Mouse (Mus musculus) forebrain, embryonic 11.5 days (tissue): ENCODE measurements around the gene Wnt7a. TPM values are rescaled to one million over a fixed set of nuclear protein-coding genes. Genes with fewer than 3 reads are reported as not detected.

Experiments
- ATAC-seq: fragments of 200-750 bp; cut with Nextera tagmentation; replicated peaks from 2 replicates; pipeline ENCODE4 v1.8.0; 2017; ENCODE audit warnings: moderate TSS enrichment; ENCODE audit not compliant: low FRiP score
- DNase-seq: peaks from one replicate; pipeline ENCODE4 v3.0.0-alpha.2; 2017; ENCODE audit warnings: low spot score
- H3K27ac ChIP-seq: fragments of 300-500 bp; sonication (generic); 2 replicates; pipeline ENCODE4 v1.5.1; 2014; ENCODE audit warnings: low read depth, low read length
- H3K27me3 ChIP-seq: fragments of 300-500 bp; sonication (generic); 2 replicates; pipeline ENCODE4 v1.6.1; 2014; ENCODE audit warnings: mild to moderate bottlenecking, low read length, mixed read lengths; ENCODE audit not compliant: control insufficient read depth, insufficient read depth
- H3K36me3 ChIP-seq: fragments of 300-500 bp; sonication (generic); 2 replicates; pipeline ENCODE4 v1.6.1; 2014; ENCODE audit warnings: mild to moderate bottlenecking, low read length, moderate library complexity, mixed read lengths; ENCODE audit not compliant: control insufficient read depth, insufficient read depth
- H3K4me1 ChIP-seq: fragments of 300-500 bp; sonication (generic); replicated peaks from 2 replicates; pipeline ENCODE4 v1.6.1; 2014; ENCODE audit warnings: low read length, mixed read lengths; ENCODE audit not compliant: control insufficient read depth, insufficient read depth
- H3K4me2 ChIP-seq: fragments of 300-500 bp; sonication (generic); 2 replicates; pipeline ENCODE4 v1.6.1; 2014; ENCODE audit warnings: low read depth, mild to moderate bottlenecking, low read length, moderate library complexity, mixed read lengths; ENCODE audit not compliant: severe bottlenecking
- H3K4me3 ChIP-seq: fragments of 300-500 bp; sonication (generic); 2 replicates; pipeline ENCODE4 v1.5.1; 2014; ENCODE audit warnings: low read depth, low read length
- H3K9ac ChIP-seq: fragments of 300-500 bp; sonication (generic); 2 replicates; pipeline ENCODE4 v1.6.1; 2014; ENCODE audit warnings: low read length
- H3K9me3 ChIP-seq: fragments of 300-500 bp; sonication (generic); 2 replicates; pipeline ENCODE4 v1.6.1; 2016; ENCODE audit warnings: low read length, mixed read lengths; ENCODE audit not compliant: control insufficient read depth
- WGBS: fragments of 180-500 bp; shearing (Covaris S2); extraction: QIAGEN DNeasy Blood & Tissue Kit; methylation state at CpG from one replicate; pipeline ENCODE4 v1.1.7; 2014; 5-methylcytosine and 5-hydroxymethylcytosine counted together
- polyA plus RNA-seq: library from polyadenylated mRNA; unstranded; fragments of >200 nt; fragmentation: Nextera tagmentation; extraction: Ambion mirVana; gene quantifications from 2 replicates; pipeline ENCODE4 v1.2.1, GENCODE M21; 2014

Wnt7a gene
- polyA plus RNA-seq, 1 experiment from 2014 or later: 13.7 TPM

DNA sequence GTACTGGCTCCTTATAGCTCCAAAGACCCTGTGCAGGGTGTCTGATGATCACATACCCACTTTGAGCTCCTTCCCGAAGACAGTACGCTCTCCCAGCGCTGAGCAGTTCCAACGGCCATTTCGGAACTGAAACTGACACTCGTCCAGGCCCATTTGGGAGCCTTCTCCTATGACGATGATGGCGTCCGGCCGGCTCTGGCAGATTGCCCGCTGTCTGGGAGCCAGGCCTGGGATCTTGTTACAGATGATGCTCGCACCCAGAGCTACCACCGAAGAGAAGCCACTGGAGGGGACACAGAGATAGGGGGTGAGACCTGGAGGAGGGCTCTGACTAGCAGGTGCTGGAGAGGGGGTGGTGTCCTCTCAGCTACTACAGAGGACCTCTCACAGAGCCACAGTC lies 2.5 kb downstream of the Wnt7a start:
- Histone ChIP-seq H3K9ac (no peak overlapping the region), H3K27me3 (peaks cover 16% of the 10 kb centered on the region), H3K9me3 (no peaks in the 10 kb centered on the region), H3K4me3 (no peak overlapping the region), H3K4me2 (no peak overlapping the region), H3K36me3 (peaks cover 3% of the 10 kb centered on the region; the same call in 1 of the 2 replicates), H3K4me1 (0 out of 2 replicates have a peak, but pooled peaks cover 6% of the 10 kb centered on the region), H3K27ac (no peak overlapping the region)
- ATAC-seq: no peak
- no peak for DNase-seq
- WGBS: 89% methylated on average over 13 of the region's 13 CpGs

DNA sequence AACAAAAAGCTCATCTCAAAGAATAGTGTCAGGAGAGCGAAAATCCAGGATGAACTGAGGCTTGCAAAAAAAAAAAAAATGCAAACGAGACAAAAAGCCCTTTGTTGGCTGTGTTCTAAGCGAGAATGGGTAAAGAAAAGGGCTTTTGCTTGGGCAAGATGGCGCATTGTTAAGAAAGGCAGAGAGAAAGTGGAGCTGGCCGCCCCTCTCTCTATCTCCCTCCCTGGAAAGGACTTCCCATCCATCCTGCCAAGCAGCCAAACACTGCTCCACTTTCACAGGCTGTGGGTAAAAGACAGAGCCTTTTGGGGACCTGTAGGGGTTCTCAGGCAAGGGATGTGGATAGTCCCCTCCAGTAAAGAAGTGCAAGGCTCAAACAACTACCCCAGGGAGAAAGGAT lies 9.6 kb downstream of the Wnt7a start:
- ATAC-seq (peak; percentile 18; the same call in 1 of the 2 replicates), DNase-seq (no peak)
- H3K4me3 ChIP-seq: no peak overlapping the region
- no peak overlapping the region; the same call in 1 of the 2 replicates for H3K9ac ChIP-seq
- no peak overlapping the region for H3K4me2 ChIP-seq
- no peaks in the 10 kb centered on the region for H3K9me3 ChIP-seq
- peaks cover 9% of the 10 kb centered on the region; the same call in 1 of the 2 replicates for H3K4me1 ChIP-seq
- peaks cover 3% of the 10 kb centered on the region; the same call in 1 of the 2 replicates for H3K36me3 ChIP-seq
- no peaks in the 10 kb centered on the region for H3K27me3 ChIP-seq
- H3K27ac ChIP-seq: peak overlapping the region; percentile 77
- 12% methylated on average over 5 of the region's 5 CpGs for WGBS

DNA sequence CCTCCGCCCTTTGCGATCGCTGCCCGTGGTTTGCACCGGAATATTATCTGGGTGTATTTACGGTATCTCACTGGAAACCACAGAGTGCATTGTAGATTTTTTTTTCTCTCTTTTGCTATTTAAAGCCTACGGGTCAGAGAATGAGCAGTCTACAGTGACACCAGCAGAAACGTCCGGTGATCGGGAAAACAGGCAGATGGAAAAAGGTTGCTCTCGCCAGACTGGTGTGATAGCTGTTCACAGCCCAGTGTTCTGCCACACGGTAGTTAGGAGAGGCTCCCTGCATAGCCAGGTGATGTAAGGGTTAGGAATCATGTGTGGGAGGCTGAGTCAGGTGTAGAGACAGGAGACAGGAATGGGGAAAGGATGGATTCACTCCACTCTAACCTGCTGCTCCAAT lies 10.6 kb downstream of the Wnt7a start:
- Histone ChIP-seq H3K9me3 (no peaks in the 10 kb centered on the region), H3K27ac (no peak overlapping the region), H3K4me2 (no peak overlapping the region), H3K4me1 (peaks cover 9% of the 10 kb centered on the region; the same call in 1 of the 2 replicates), H3K9ac (no peak overlapping the region), H3K27me3 (no peaks in the 10 kb centered on the region), H3K36me3 (no peaks in the 10 kb centered on the region; the same call in 1 of the 2 replicates), H3K4me3 (no peak overlapping the region)
- 90% methylated on average over 12 of the region's 12 CpGs for WGBS
- DNase-seq: no peak
- ATAC-seq: no peak

DNA sequence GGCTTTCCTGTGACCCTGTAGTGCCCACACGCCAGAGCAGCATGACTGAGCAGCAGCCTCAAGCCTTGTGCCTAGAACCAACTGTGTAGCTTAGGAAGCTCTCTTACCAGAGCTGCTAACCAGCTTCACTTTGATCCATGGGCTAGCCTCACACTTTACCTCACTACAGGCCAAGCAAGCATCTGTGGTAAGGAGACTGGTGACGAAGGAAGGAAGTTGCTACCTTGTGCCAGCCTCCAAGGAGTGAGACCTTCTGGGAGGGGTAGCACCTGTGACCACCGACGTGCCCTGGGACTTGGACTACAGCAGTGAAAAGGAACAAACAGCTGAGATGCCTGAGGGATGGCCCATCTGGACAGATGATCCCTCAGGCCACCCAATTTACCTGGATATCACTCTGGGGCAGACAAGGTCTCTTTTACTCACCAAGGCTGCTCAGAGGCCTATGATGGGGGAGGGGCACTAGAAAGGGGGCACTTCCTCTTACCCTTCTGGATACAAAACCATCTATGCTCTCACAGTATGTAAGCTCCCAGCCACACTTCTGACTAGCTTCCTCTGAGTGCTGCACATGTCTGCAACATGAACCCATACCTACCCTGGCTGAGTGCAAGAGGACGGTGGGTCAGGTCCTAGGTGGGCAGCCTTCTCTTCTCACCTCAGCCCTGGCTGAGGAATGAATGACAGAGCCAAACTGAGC lies 18.5 kb downstream of the Wnt7a start:
- Histone ChIP-seq H3K9me3 (no peaks in the 10 kb centered on the region), H3K9ac (no peak overlapping the region), H3K27me3 (no peaks in the 10 kb centered on the region), H3K4me1 (no peaks in the 10 kb centered on the region), H3K27ac (no peak overlapping the region), H3K4me3 (no peak overlapping the region), H3K4me2 (no peak overlapping the region), H3K36me3 (peaks cover 4% of the 10 kb centered on the region; the same call in 1 of the 2 replicates)
- no peak for ATAC-seq
- no peak for DNase-seq
- 96% methylated on average over 5 of the region's 5 CpGs for WGBS

DNA sequence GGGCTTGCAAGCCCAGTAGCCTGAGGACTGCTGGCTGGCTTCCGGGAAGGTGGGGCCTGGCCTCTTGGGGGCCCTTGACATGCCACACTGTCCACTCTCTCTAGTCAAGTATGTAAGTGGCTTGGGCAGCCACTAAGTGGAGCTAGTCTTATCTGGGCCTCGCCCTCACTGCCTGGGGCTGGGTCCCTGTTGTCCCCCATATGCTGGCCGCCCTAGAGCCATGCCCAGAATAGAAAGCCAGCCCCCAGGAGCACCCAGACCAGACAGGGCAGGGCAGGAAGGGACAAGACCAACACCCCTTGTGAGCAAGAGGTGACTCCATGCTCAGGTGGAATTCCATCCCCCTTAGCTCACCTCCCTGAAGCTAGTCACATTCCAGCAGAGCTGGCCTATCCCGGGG lies 22.0 kb downstream of the Wnt7a start:
- Histone ChIP-seq H3K4me2 (no peak overlapping the region), H3K9ac (no peak overlapping the region), H3K27me3 (no peaks in the 10 kb centered on the region), H3K4me1 (no peaks in the 10 kb centered on the region), H3K4me3 (no peak overlapping the region), H3K9me3 (no peaks in the 10 kb centered on the region), H3K27ac (no peak overlapping the region), H3K36me3 (peaks cover 4% of the 10 kb centered on the region; the same call in 1 of the 2 replicates)
- WGBS: 75% methylated on average over 4 of the region's 4 CpGs
- no peak for DNase-seq
- ATAC-seq: no peak

DNA sequence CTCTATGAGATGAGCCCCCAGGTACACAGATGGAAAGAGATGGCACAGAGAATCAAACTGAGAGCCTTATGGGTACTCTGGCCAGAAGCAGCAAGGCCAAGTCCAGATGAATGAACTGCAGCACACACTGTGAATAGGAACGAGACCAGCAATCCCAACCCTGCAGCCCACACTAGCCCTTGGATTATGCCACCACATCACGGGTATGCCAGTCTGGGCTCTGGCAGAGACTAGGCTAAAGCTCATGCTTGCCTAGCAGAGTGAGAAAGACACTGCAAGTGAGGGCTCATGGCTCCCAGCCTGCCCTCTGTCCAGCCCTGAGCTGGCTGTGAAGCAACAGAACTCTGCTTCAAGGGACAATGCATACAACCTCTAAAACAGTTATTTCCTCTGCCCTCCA lies 26.7 kb downstream of the Wnt7a start:
- H3K36me3 ChIP-seq: no peaks in the 10 kb centered on the region
- 98% methylated on average over 2 of the region's 2 CpGs for WGBS
- ATAC-seq: no peak
- no peak overlapping the region for H3K4me3 ChIP-seq
- H3K4me1 ChIP-seq: no peaks in the 10 kb centered on the region
- DNase-seq: no peak
- H3K4me2 ChIP-seq: no peak overlapping the region
- H3K9ac ChIP-seq: no peak overlapping the region
- H3K27me3 ChIP-seq: no peaks in the 10 kb centered on the region
- no peak overlapping the region for H3K27ac ChIP-seq
- H3K9me3 ChIP-seq: no peaks in the 10 kb centered on the region

DNA sequence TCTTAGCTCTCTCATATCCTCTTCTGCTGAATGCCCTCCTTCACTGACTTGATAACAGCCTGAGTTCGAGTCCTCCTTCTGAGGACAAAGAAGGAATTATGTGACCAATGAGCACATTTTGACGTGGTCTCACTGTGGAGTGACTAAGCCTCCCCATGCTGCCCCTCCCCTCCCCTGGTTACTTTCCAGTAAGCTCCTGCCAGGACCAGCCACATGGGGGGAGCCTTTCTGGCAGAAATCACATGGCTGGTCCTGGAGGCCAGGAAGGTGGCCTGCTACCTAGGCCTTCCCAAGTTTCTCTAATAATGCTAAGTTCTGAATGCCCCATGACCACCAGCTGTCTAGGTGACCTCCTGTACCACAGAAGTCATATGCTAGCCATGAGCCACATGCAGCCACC lies 27.3 kb downstream of the Wnt7a start:
- Histone ChIP-seq H3K36me3 (no peaks in the 10 kb centered on the region), H3K9ac (no peak overlapping the region), H3K4me1 (no peaks in the 10 kb centered on the region), H3K27me3 (no peaks in the 10 kb centered on the region), H3K27ac (no peak overlapping the region), H3K4me2 (no peak overlapping the region), H3K9me3 (no peaks in the 10 kb centered on the region), H3K4me3 (no peak overlapping the region)
- WGBS: 57% methylated on average over 2 of the region's 2 CpGs
- DNase-seq (no peak), ATAC-seq (no peak)

DNA sequence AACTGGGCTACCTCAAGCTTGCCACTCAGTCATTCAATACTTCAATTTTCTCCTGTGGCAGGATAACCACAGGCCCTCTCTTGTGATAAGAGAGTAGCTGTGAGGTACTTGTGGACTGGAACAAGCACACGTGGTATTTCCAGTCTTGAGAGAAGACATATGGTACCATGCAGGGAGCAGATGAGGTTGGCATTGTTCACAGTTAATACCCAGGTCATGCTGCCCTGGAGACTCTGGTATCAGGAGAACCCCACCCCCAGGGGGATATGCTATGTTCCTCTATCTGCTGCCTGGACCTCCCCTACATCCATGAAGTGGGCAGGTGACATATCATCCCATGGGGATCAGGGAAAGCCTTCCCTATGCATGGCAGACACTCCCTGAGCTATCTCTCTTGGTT lies 27.9 kb downstream of the Wnt7a start:
- no peak overlapping the region for H3K27ac ChIP-seq
- H3K9me3 ChIP-seq: no peaks in the 10 kb centered on the region
- 93% methylated on average over 1 of the region's 1 CpGs for WGBS
- no peak overlapping the region for H3K9ac ChIP-seq
- ATAC-seq (no peak), DNase-seq (no peak)
- H3K4me3 ChIP-seq: no peak overlapping the region
- no peaks in the 10 kb centered on the region for H3K27me3 ChIP-seq
- no peaks in the 10 kb centered on the region for H3K36me3 ChIP-seq
- no peak overlapping the region for H3K4me2 ChIP-seq
- no peaks in the 10 kb centered on the region for H3K4me1 ChIP-seq

DNA sequence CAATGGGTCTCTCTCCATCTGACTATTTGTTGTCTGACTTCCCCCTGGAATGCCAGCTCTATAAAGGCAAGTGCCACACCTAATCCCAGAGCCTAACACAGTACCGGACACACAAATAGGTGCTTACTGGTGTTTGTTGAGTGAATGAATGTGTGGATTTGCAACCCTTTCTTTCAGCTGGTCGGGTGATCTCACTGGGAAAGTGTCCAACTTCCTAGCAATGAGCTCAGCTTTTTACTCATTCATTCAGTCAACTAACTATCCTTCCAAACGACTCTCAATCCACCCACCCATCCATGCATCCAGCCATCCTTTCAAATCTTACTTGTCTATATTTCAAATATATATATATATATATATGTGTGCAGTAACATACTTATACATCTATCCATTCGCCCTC lies 31.3 kb downstream of the Wnt7a start:
- Histone ChIP-seq H3K4me2 (no peak overlapping the region), H3K9me3 (no peaks in the 10 kb centered on the region), H3K4me1 (no peaks in the 10 kb centered on the region), H3K4me3 (no peak overlapping the region), H3K9ac (no peak overlapping the region), H3K27me3 (no peaks in the 10 kb centered on the region), H3K36me3 (no peaks in the 10 kb centered on the region), H3K27ac (no peak overlapping the region)
- ATAC-seq (no peak), DNase-seq (no peak)
- WGBS: 74% methylated on average over 4 of the region's 4 CpGs
